Mouse (Mus musculus): Measurements from ENCODE around the gene Olfr786. TPM values are rescaled to one million over a fixed set of nuclear protein-coding genes. Genes with fewer than 3 reads are reported as not detected.

Gene Olfr786
- total RNA-seq (2021), result not detected
- long read RNA-seq, experiment 1, result 0 reads
- long read RNA-seq, experiment 2, result 0 reads

DNA sequence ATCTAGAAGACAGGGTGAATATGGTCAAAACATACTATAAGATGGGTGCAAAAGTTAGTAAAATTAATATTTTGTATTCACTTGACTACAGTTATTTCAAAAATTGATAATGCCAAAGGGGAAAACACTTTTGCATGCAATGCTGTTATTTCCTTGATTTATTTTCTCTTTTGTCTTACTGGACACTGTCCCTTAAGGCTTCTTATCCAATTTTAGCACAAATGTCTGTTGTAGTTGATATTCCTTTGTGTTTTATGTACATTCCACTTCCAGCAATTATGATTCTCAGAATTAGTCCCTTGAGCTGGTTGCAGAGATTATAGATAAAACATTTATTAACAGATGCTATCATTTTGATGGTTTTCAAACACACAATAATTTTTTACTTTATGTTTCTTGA, at the start of gene Olfr786:
TSS of gene Olfr786 (plus strand) at position 301 of the 400 bp plus-strand sequence.
- no peak for DNase-seq

DNA sequence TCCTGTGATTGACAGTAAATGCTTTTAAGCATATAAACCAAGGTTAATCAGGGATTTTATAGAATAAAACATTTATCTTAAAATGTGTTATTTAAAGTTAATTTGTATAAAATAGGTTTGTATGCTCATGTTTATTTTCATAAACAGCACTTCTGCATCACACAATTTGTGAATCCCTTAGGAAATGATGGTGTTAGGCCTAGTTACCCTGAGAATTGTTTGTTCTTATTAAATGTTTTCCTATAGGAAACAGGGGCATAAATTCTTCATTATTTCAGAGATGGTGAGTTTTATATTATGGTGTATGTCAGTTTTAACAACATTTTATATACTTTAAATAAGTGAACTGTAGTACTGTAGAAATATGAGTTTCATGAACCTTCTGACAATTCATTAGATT, 43.3 kb upstream of the Olfr786 start, which contains the start of gene Olfr784:
TSS of gene Olfr784 (plus strand) at position 301 of the 400 bp plus-strand sequence.
- DNase-seq, result no peak

DNA sequence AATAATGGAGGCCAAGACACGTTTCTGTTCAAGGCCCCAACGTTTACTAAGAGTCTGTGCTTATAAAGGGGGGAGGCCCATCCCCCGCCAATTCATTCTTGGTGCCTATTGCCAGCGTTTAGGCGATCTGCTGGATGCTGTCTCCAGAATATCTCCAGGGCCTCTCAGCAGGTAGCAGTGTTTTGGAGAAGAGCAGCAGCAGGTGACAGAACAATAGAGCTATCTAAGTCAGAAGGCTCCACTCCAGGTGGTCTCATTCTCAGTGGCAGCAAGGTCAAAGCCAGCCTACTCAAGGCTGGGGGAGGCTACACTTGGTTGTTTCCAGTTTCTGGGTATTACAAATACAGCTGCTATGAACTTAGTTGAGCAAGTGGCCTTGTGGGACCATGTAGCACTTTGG, 26.2 kb upstream of the Olfr786 start:
- no peak for DNase-seq

DNA sequence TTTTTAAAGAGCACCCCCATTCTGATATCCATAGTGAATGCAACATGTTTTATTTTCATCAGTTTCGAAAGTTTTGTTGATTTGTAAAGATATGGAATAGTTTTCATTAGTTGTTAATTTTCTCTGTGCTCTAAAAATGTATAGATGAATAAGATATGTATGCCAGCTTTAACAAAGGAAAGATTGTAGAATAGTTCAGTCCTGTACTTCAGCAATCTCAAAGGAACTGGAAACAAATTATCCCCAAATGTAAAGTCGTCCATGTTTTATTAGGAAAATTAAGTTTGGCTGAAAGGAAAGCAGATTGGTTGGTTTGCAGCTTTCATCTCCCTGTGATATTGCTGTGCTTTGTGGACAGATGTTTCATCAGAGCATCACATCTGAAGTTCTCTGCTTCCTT, 22.0 kb upstream of the Olfr786 start, which contains the start of gene Olfr785:
TSS of gene Olfr785 (plus strand) at position 301 of the 400 bp plus-strand sequence.
- DNase-seq, result no peak

DNA sequence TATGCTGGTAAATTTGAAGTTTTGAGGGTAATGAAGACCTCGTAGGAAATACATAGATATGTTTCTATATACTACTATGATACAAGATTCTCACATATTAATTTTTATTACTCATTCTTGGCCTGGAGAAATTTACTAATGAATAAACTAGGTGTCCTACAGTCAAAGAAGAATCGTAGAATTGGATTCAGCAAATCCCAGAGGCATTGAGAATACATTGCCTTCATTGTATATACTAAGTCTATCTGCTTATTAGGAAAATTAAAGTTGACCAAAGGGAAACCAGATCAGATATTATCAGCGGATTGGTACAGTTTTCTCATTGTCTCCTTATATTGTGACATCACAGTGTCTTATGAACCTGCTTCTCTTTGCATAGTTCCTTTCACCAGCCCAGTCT, 34.5 kb downstream of the Olfr786 start, which contains the start of gene Olfr787:
TSS of gene Olfr787 (plus strand) at position 301 of the 400 bp plus-strand sequence.
- DNase-seq, result no peak

DNA sequence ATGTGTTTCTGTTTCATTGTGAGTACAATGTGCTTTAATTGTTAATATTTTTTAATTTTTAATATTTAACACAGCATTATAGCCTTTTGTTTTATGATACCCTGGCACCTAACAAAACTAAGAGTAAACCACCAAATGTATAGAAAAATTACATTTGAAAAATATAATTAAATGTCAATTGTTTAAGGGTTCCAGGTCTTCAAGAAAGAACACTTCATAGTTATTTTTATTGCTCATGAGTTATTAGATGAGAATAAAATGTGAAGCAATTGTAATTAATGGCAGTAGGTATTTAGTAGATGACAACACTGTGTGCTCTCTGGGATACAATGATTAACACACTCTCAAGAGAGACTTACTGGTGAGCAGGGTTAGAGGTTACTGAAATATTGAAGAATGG, 43.6 kb downstream of the Olfr786 start, which contains the start of gene Olfr788:
TSS of gene Olfr788 (plus strand) at position 301 of the 400 bp plus-strand sequence.
- DNase-seq, result no peak

DNA sequence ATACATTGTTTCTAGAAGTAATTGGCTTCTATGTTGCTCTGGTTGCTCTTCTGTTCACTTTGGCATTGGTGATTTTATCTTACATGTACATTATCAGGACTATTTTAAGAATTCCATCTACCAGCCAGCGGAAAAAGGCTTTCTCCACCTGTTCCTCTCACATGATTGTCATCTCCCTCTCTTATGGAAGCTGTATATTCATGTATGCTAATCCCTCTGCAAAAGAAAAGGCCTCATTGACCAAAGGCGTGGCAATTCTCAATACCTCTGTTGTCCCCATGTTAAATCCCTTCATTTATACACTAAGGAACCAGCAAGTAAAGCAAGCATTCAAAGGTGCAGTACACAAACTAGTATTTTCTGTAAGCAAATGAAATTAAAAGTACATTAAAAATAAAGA, 46.1 kb downstream of the Olfr786 start:
- no peak for DNase-seq

DNA sequence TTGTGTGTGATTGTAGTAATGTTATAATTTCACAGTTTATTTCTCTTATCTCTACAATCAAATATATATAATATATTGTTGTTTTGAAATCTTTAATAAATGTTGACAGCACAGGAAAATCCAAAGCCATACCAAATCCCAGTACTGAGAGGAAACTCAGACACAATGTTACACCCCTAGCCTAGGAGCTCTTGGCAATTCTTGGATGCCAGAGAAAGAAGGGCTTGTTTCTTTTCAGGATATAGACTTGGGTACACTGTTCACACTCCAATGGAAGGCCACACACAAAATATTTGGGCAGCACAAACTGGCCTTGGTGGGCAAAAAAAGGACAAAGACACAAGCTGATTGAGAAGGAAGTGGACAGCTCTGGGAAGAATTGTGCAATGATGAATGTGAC, 46.6 kb downstream of the Olfr786 start:
- no peak for DNase-seq

DNA sequence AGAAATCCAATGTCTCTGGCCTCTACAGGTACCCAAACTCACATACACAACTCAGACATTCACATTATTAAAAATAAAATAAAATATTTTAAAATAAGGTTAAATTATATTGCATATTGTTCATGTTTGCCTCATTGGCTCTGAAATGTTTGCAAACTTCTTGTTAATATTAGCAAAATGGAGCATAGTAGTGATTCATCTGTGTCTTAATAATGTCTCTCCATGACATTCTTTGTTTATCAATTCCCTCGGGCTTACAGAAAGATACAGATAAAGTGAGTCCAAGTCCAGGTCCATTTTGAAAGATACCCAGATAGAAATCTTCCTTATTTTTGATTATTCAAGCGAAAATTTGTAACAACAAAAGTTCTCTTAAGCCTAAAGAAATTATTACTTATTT, 57.3 kb downstream of the Olfr786 start, which contains the start of gene Olfr789:
TSS of gene Olfr789 (plus strand) at position 301 of the 400 bp plus-strand sequence.
- no peak for DNase-seq

Other genes starting within 250 kb of the Olfr786 start
- not detected for gene Olfr772, start 249.4 kb upstream of the Olfr786 start, total RNA-seq (2021)
- gene Olfr773, start 239.9 kb upstream of the Olfr786 start, total RNA-seq (2021), result not detected
- not detected for gene Olfr774, start 191.1 kb upstream of the Olfr786 start, total RNA-seq (2021)
- not detected for gene Olfr775, start 178.9 kb upstream of the Olfr786 start, total RNA-seq (2021)
- not detected for gene Olfr776, start 168.2 kb upstream of the Olfr786 start, total RNA-seq (2021)
- not detected for gene Olfr777, start 155.8 kb upstream of the Olfr786 start, total RNA-seq (2021)
- not detected for gene Olfr780, start 109.2 kb upstream of the Olfr786 start, total RNA-seq (2021)
- not detected for gene Olfr781, start 98.5 kb upstream of the Olfr786 start, total RNA-seq (2021)
- not detected for gene Olfr782, start 78.5 kb upstream of the Olfr786 start, total RNA-seq (2021)
- under 1 TPM in 1 of 2 experiments, not detected in 1; 0.09 TPM for gene Olfr784, start 43.2 kb upstream of the Olfr786 start, total RNA-seq (2021)
- not detected for gene Olfr785, start 21.9 kb upstream of the Olfr786 start, total RNA-seq (2021)
- gene Olfr787, start 34.6 kb downstream of the Olfr786 start, total RNA-seq (2021), result not detected
- not detected for gene Olfr788, start 43.7 kb downstream of the Olfr786 start, total RNA-seq (2021)
- not detected for gene Olfr789, start 57.4 kb downstream of the Olfr786 start, total RNA-seq (2021)
- not detected for gene Olfr790, start 71.2 kb downstream of the Olfr786 start, total RNA-seq (2021)
- not detected for gene Olfr791, start 94.5 kb downstream of the Olfr786 start, total RNA-seq (2021)
- gene Olfr792, start 111.9 kb downstream of the Olfr786 start, total RNA-seq (2021), result not detected
- gene Olfr794, start 140.3 kb downstream of the Olfr786 start, total RNA-seq (2021), result not detected
- gene Olfr796, start 185.3 kb downstream of the Olfr786 start, total RNA-seq (2021), result not detected
- not detected for gene Olfr798, start 200.6 kb downstream of the Olfr786 start, total RNA-seq (2021)
- gene Olfr799, start 210.2 kb downstream of the Olfr786 start, total RNA-seq (2021), result not detected
- gene Olfr800, start 230.4 kb downstream of the Olfr786 start, total RNA-seq (2021), result not detected
- not detected for gene Olfr801, start 246.6 kb downstream of the Olfr786 start, total RNA-seq (2021)